Mouse (Mus musculus) CH12.LX (cell line): ENCODE results near the gene Med25.
A peak's percentile ranks its signal among the peaks of the same experiment; 100 is the strongest.

Experiments
- CTCF ChIP-seq, 2 experiments: IDR thresholded peaks in 1 of 2; conservative IDR thresholded peaks in 1 of 2; 2 replicates each; pipeline ENCODE4 v1.5.1; 2011 to 2012; ENCODE audit warnings: low read depth in 2 of 2, low read length in 2 of 2, improper control_type of control experiment in 1 of 2, inconsistent platforms in 1 of 2, mild to moderate bottlenecking in 1 of 2, moderate library complexity in 1 of 2
- E2F4 ChIP-seq: IDR thresholded peaks from 2 replicates; pipeline ENCODE4 v1.6.1; 2011; ENCODE audit warnings: low read depth, low read length, improper control_type of control experiment; ENCODE audit not compliant: insufficient replicate concordance
- EP300 ChIP-seq: IDR thresholded peaks from 2 replicates; pipeline ENCODE4 v1.6.1; 2011; ENCODE audit warnings: low read length, improper control_type of control experiment
- GABPA ChIP-seq: IDR thresholded peaks from 2 replicates; pipeline ENCODE4 v1.6.1; 2012; ENCODE audit warnings: low read depth, low read length, improper control_type of control experiment, inconsistent platforms; ENCODE audit not compliant: insufficient replicate concordance
- MYC ChIP-seq: IDR thresholded peaks from 2 replicates; pipeline ENCODE4 v1.6.1; 2011; ENCODE audit warnings: low read depth, mild to moderate bottlenecking, improper control_type of control experiment, low read length
- NELFE ChIP-seq: IDR thresholded peaks from 2 replicates; pipeline ENCODE4 v1.6.1; 2011; ENCODE audit warnings: low read depth, low read length, improper control_type of control experiment
- POLR2A ChIP-seq: IDR thresholded peaks from 2 replicates; pipeline ENCODE4 v1.6.1; 2011; ENCODE audit warnings: low read depth, mild to moderate bottlenecking, improper control_type of control experiment, low read length
- POLR2AphosphoS2 ChIP-seq: IDR thresholded peaks from 2 replicates; pipeline ENCODE4 v1.6.1; 2011; ENCODE audit warnings: low read depth, low read length, improper control_type of control experiment
- TBP ChIP-seq: conservative IDR thresholded peaks from 2 replicates; pipeline ENCODE4 v1.6.1; 2011; ENCODE audit warnings: low read depth, low read length, improper control_type of control experiment
- ZC3H11A ChIP-seq: IDR thresholded peaks from 2 replicates; pipeline ENCODE4 v1.6.1; 2012; ENCODE audit warnings: low read depth, mild to moderate bottlenecking, inconsistent platforms, low read length, improper control_type of control experiment

GRCm38 (mm10) chr7:44826771-44827170, 65.7 kb downstream of the Med25 start:
- TF ChIP-seq ZC3H11A = no peak
- TF ChIP-seq E2F4 = no peak
- no peak for TF ChIP-seq CTCF (conservative IDR thresholded peaks at IDR 0.05 in 1 of 2, IDR thresholded peaks at IDR 0.05 in 1 of 2; ENCODE audit: low read depth in 2 of 2, low read length in 2 of 2)
- no peak for TF ChIP-seq GABPA
- TF ChIP-seq EP300 = no peak
- peak; percentile 18; the same call in 1 of the 2 replicates for TF ChIP-seq POLR2A
- no peak for TF ChIP-seq TBP
- TF ChIP-seq POLR2AphosphoS2 = no peak
- TF ChIP-seq NELFE = no peak
- TF ChIP-seq MYC = no peak
